Mouse (Mus musculus) telencephalon, adult 2 months (tissue): ENCODE measurements around the gene Itm2b.

Experiments used
- DNase-seq: peaks from one replicate; pipeline ENCODE4 v3.0.0-alpha.2; 2011; ENCODE audit warnings: low read depth, low spot score

Gene Itm2b

DNA sequence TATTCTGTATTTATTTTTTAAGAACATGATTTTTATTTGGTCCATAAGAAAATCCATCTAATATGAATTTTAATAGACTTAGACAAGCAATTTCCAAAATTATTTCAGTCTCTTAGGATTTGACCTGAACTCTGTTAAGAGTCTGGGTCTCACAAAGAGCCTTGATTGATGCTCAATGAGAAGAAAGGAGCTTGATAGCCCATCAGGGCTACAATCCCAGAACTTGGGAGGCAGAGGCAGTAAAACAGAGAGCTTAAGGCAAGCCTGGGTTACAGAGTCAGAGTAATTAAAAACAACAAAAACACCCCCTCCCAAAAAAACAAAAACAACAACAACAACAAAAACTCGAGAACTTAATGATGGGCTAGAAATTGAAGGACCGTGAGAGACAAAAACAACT lies 61.1 kb downstream of the Itm2b start:
- no peak for DNase-seq

- DNase-seq, result no peak
Measured at GRCm38 (mm10) chr14:73322142-73322541, 62.9 kb downstream of the Itm2b start.

GRCm38 (mm10) chr14:73316933-73317332 lies 68.2 kb downstream of the Itm2b start:
- DNase-seq, result no peak

DNA sequence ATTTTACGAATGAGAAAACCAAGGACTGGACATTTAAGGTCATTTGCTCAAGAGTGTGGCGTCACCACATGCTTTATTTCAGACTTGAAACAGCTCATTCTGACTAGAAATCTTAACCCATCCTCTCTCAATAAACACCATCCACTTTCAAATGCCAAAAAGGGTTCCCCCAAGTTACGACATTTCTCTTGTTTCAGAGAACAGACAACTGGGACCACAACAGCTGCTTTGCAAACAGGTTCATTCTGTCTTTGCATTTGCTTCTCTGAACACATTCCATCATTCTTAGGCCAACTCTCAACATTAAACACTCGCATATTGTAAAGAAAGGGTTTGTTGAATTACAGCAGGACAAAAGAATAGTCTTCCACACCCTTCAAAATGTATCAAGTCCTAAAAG lies 71.2 kb downstream of the Itm2b start:
- no peak for DNase-seq

- DNase-seq, result no peak
Measured at GRCm38 (mm10) chr14:73313396-73313795, 71.7 kb downstream of the Itm2b start.

GRCm38 (mm10) chr14:73312909-73313308 lies 72.2 kb downstream of the Itm2b start:
- DNase-seq, result no peak
